Mouse (Mus musculus) spleen, postnatal 0 days (tissue): ENCODE measurements around the gene Cwc22. TPM values are rescaled to one million over a fixed set of nuclear protein-coding genes. Genes with fewer than 3 reads are reported as not detected.

Source experiments
- polyA plus RNA-seq: library from polyadenylated mRNA; unstranded; fragments of >200 nt; fragmentation: Nextera tagmentation; extraction: Ambion mirVana; gene quantifications from 2 replicates; pipeline ENCODE4 v1.2.1, GENCODE M21; 2015

Gene Cwc22
- 15.7 and 15.8 TPM in 2 replicates for polyA plus RNA-seq

GRCm38 (mm10) chr2:77945596-77946485 is at the start of gene Cwc22:
Cwc22 (minus strand) TSS chr2:77946375.

Other genes with a start within 250 kb of the Cwc22 start
- gene Zfp385b, start 126.7 kb downstream of the Cwc22 start, polyA plus RNA-seq, result 0.58 and 0.84 TPM in 2 replicates